Mouse (Mus musculus): ENCODE measurements around the gene Cd81.

DNA sequence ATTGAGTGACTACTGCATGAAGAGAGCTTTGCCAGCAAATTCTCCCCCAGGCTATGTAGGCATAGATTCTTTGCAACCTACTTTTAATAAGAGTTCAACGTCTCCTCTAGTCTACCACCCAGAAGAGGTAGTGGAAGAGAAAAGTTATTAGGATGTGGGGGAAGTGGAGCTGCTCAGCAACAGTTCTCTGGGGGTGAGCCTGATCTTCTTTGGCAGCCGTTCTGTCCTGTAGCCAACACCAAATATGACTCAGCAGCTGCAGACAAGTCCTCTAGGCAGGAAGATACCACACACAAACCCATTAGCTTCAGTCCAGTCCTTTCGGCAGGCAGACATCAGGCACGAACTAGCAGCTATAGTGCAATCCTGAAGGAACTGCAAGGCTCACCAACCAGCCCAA, 48.2 kb downstream of the Cd81 start:
- TF ChIP-seq POLR2A (IDR thresholded peaks at IDR 0.05; ENCODE audit: borderline replicate concordance, control insufficient read depth, low read depth, low read length) (no peak), CTCF (IDR thresholded peaks at IDR 0.05; ENCODE audit: control insufficient read depth, insufficient read depth, low read length) (no peak)

Measured in bone marrow, adult 2 months (tissue).